Mouse (Mus musculus) brain, embryonic 14.5 days (tissue): ENCODE measurements around the gene Catsperz. TPM values are rescaled to one million over a fixed set of nuclear protein-coding genes. Genes with fewer than 3 reads are reported as not detected.

ENCODE experiments used
- DNase-seq: peaks from one replicate; pipeline ENCODE4 v3.0.0-alpha.2; 2011; ENCODE audit warnings: low read depth
- CTCF ChIP-seq: fragments of 200-500 bp; IDR thresholded peaks from 2 replicates; pipeline ENCODE4 v1.5.1; 2012; ENCODE audit warnings: inconsistent platforms, mild to moderate bottlenecking, moderate library complexity, borderline replicate concordance; ENCODE audit not compliant: insufficient read depth, insufficient read length; ENCODE audit errors: extremely low read depth
- POLR2A ChIP-seq: fragments of 200-500 bp; IDR thresholded peaks from 2 replicates; pipeline ENCODE4 v1.6.1; 2012; ENCODE audit warnings: mild to moderate bottlenecking, inconsistent platforms, borderline replicate concordance; ENCODE audit not compliant: poor library complexity, insufficient read depth, insufficient read length, severe bottlenecking; ENCODE audit errors: extremely low read depth
- polyA plus RNA-seq: library from polyadenylated mRNA; depleted of rRNA; stranded (reverse); fragments of >200 nt; gene quantifications from 2 replicates; pipeline ENCODE4 v1.2.3, GENCODE M21; 2012

The Catsperz gene
- polyA plus RNA-seq, 1 experiment, result 1.5 TPM

GRCm38 (mm10) chr19:6956461-6956860 is 31.3 kb upstream of the Catsperz start:
- TF ChIP-seq CTCF, result no peak
- no peak for TF ChIP-seq POLR2A
- DNase-seq, result no peak

- TF ChIP-seq POLR2A, result no peak
- TF ChIP-seq CTCF, result no peak
- DNase-seq, result no peak
These were observed 30.2 kb upstream of the Catsperz start for GRCm38 (mm10) chr19:6955424-6955823.

DNA sequence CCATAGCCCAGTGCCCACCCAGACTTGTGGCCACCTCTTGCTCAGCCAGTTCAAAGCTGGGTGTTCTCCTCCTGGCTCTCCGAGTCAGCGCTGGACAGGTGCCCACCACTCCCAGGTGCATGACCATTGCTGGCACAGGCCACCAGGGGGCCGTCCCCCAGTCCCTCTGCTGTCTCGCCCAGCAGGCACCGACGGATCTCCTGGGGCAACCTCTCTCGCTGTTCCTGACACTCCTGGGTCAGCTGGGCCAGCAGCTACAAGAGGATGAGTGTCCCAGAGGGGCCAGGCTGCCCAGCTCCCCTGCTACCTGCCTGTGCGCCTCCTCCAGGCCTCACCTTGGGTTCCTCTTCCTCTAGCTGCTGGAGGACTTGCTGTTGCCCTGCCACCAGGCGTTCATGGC is 28.9 kb upstream of the Catsperz start:
- no peak for TF ChIP-seq POLR2A
- peak; percentile 35; the same call in 1 of the 2 replicates for TF ChIP-seq CTCF
- no peak for DNase-seq

- TF ChIP-seq POLR2A (no peak), CTCF (no peak)
- DNase-seq, result no peak
These were observed 27.5 kb upstream of the Catsperz start for GRCm38 (mm10) chr19:6952712-6953037.

DNA sequence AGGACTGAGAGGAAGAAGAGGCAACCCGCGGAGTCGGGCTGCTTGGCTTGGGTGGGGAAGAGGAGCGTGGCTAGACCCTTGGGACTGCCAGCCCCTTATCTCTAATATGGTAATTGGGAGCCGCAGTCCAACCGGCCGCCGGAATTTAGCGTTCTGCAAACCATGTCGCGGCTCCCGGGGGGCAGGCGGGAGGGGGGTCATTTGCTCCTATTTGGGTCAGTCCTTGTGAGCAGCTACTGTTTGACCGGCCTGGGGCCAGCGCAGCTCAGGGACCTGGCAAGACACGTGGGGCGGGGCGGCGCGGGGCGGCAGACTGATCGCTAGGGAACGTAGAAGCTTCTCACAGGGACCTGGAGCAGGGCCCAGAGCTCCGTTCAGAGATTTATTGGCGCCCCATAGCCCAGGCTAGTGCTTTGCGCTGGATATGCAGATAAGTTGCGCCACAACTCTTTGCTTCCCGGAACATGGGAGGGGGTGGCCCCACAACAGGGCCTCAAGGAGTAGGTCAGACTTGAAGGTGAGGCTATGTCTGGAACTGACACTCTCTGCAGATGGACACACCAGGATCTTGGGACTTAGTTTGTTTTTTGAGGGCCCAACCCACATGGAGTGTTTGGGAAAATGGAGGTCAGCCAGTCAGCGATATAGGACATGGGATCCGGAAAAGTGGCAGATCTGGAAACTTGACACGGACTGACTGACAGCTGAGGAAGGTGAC is 27.0 kb upstream of the Catsperz start:
- DNase-seq, result peak; percentile 82
- TF ChIP-seq POLR2A (no peak), CTCF (no peak)

DNA sequence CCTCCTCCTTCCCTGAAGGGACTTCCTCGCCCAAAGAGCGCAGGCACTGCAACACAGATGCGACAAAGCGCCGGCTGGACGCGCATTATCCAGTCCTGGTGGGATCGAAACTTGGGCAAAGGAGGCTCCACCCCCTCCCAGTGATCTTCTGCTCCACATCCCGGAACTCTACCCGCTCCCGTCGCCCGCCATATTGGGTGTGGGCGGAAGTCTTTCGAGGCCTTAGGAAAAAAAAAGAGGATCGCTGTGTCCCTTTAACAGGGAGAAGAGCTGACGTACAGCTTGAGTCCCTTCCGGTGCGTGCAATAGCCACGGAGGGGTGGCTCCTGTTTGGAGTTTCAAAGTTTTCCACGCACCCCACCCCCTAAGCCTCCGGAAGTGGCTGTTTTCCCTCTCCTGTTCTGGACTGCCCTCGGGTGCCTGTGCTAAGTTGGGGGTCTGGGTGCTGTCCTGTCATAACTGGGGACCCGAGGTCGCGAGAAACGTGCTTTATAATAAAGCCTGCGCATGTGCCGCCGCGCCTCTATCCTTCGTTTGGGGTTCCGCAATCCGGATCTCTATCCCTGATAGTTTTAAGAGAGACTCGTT is 26.3 kb upstream of the Catsperz start:
- peak; percentile 61; the same call in 1 of the 2 replicates for TF ChIP-seq POLR2A
- no peak for TF ChIP-seq CTCF
- DNase-seq, result peak; percentile 98

- peak; percentile 92 for DNase-seq
- TF ChIP-seq POLR2A (peak; percentile 67; the same call in 1 of the 2 replicates), CTCF (no peak)
These were observed 25.5 kb upstream of the Catsperz start for GRCm38 (mm10) chr19:6950613-6951153.

DNA sequence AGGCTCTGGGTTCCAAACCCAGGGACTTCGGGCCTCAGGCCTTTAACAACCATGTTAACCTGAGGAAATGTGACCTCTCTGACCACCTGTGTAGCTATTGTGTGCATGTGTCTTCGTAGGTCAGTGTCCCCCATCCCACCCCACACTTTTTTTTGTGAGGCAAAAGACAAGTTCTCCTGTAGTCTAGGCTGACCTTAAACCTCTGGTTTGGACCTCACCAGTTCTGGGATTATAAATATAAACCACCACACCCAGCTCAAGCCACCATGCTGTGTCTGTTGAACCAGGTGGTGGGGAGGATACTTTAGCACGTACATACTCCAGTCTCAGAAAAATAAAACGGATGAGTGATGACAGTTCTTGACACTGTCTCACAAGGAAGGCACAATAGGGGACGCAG is 24.8 kb upstream of the Catsperz start:
- no peak for DNase-seq
- no peak for TF ChIP-seq CTCF
- no peak for TF ChIP-seq POLR2A

DNA sequence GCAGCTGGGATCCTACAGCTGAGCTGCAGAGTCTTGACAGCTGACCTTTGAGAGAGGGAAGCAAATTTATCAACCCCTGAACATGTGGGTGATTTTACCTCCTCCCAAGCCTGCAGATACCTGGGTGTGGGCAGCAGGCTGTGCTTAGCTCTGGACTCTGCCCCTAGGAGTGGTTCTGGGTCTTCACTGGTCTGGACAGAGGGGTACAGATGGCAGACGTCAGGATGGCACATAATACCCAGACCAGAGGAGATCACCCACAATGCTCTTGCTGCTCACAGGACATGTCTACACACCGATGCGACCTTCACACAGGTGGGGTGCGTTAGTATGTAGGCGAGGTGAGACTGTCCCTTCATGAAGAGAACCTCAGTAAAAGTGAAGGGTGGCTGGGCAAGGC is 24.4 kb upstream of the Catsperz start:
- TF ChIP-seq CTCF (no peak), POLR2A (no peak)
- no peak for DNase-seq

DNA sequence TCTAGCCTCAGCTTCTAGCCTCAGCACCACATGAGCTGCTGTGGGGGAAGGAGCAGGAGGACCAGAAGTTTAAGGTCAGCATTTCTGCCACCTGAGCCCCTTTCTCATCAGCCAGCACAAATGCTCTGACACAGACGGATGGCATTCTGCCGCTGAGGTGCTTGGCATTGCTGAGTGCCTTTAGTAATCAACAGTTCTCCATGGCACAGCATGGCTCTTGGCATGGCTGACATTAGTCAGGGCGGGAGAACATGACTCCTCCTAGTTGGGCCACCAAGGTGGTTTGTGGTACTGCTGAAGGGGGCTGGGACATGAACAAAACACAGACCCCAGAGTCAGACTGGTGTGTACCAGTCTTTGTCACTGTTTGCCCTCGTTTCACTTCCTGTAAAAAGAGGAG is 23.0 kb upstream of the Catsperz start:
- no peak for DNase-seq
- no peak for TF ChIP-seq POLR2A
- TF ChIP-seq CTCF, result no peak

- TF ChIP-seq POLR2A (no peak), CTCF (no peak)
- DNase-seq, result no peak
These were observed 22.6 kb upstream of the Catsperz start for GRCm38 (mm10) chr19:6947742-6948141.

DNA sequence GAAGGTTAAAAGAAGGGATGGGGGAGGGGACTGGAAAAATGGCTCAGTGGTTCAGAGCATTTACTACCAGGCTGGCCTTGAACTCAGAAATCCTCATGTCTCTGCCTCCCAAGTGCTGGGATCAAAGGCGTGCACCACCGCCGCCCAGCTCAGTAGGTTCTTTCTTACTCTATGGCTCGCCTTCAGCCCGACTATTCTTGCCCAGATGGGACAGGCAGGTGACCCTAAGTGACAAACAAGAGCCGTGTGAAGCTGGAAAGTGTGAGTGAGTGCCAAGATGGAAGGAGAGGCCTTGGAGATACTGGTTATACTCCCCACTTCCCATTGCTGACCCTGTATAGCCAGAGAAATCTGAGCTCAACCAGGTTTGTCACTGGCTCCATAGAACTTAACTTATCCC is 18.5 kb upstream of the Catsperz start:
- DNase-seq, result no peak
- TF ChIP-seq POLR2A (no peak), CTCF (no peak)

- DNase-seq, result no peak
- TF ChIP-seq CTCF (no peak), POLR2A (no peak)
These were observed 17.6 kb upstream of the Catsperz start for GRCm38 (mm10) chr19:6942764-6943163.

GRCm38 (mm10) chr19:6942249-6942691 is 17.1 kb upstream of the Catsperz start, which contains the start of gene Gpr137:
Gpr137 (minus strand) TSS chr19:6942480.
- peak; percentile 96 for DNase-seq

More at GRCm38 (mm10) chr19:6942249-6942691, 17.1 kb upstream of the Catsperz start, which contains the start of gene Gpr137:
- peak; percentile 28; the same call in 1 of the 2 replicates for TF ChIP-seq POLR2A
- TF ChIP-seq CTCF, result no peak
